Mouse (Mus musculus) MEL (cell line): ENCODE data around the gene Prss46.

Source experiments
- CTCF ChIP-seq, 3 experiments: IDR thresholded peaks in 2 of 3; conservative IDR thresholded peaks in 1 of 3; 2 replicates each; pipeline ENCODE4 v1.5.1; 2011 to 2012; ENCODE audit warnings: low read length in 3 of 3, low read depth in 2 of 3, mild to moderate bottlenecking in 2 of 3, improper control_type of control experiment in 1 of 3, inconsistent platforms in 1 of 3, mixed read lengths in 1 of 3, moderate library complexity in 1 of 3; ENCODE audit not compliant: control insufficient read depth in 1 of 3, insufficient read depth in 1 of 3, poor library complexity in 1 of 3, severe bottlenecking in 1 of 3
- ETS1 ChIP-seq: IDR thresholded peaks from 2 replicates; pipeline ENCODE4 v1.6.1; 2012; ENCODE audit warnings: low read depth, mild to moderate bottlenecking, inconsistent platforms, low read length, improper control_type of control experiment, moderate library complexity
- POLR2A ChIP-seq, 2 experiments: IDR thresholded peaks; 2 replicates each; pipeline ENCODE4 v1.6.1; 2011 to 2012; ENCODE audit warnings: low read length in 2 of 2, mild to moderate bottlenecking in 2 of 2, control low read depth in 1 of 2, improper control_type of control experiment in 1 of 2, low read depth in 1 of 2, moderate library complexity in 1 of 2; ENCODE audit not compliant: control insufficient read depth in 1 of 2, insufficient read depth in 1 of 2, poor library complexity in 1 of 2
- POLR2AphosphoS5 ChIP-seq: IDR thresholded peaks from 2 replicates; pipeline ENCODE4 v1.6.1; 2012; ENCODE audit warnings: low read depth, borderline replicate concordance, mild to moderate bottlenecking, inconsistent platforms, low read length, moderate library complexity, mixed read lengths
- TBP ChIP-seq: IDR thresholded peaks from 2 replicates; pipeline ENCODE4 v1.8.0; 2011; ENCODE audit warnings: low read depth, low read length, improper control_type of control experiment
- ZNF384 ChIP-seq: IDR thresholded peaks from 2 replicates; pipeline ENCODE4 v1.6.1; 2012; ENCODE audit warnings: low read depth, mild to moderate bottlenecking, inconsistent platforms, low read length, improper control_type of control experiment

DNA sequence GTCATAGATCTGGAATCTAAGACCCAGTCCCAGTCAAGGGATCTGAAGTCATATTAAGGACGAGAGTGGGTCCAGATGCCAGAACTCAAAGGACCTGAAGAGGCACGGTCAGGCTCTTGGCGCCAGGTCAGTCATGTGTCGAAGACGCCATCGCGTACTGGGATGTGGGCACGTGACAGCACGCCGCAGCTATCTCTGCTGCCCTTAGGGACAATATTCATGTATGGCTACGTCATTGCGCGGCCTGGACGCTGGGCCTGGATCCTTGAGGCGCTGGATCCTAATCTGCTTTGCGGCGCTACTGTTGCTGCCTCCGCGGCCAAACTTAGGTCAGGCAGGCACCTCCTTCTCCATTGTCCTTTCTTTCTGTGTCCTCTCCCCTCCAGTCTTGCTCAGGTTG lies 9.9 kb upstream of the Prss46 start, which contains the start of gene Prss45:
- TF ChIP-seq POLR2A (IDR thresholded peaks at IDR 0.05; ENCODE audit: control insufficient read depth in 1 of 2, insufficient read depth in 1 of 2, low read depth in 1 of 2, low read length in 2 of 2, poor library complexity in 1 of 2), result no peak
- TF ChIP-seq ETS1, result no peak
- TF ChIP-seq TBP, result no peak
- no peak for TF ChIP-seq POLR2AphosphoS5
- no peak for TF ChIP-seq ZNF384
- TF ChIP-seq CTCF (IDR thresholded peaks at IDR 0.05 in 2 of 3, conservative IDR thresholded peaks at IDR 0.05 in 1 of 3; ENCODE audit: control insufficient read depth in 1 of 3, insufficient read depth in 1 of 3, low read depth in 2 of 3, low read length in 3 of 3, poor library complexity in 1 of 3, severe bottlenecking in 1 of 3), result no peak
